Mouse (Mus musculus): ENCODE results near the gene Gm37240. TPM values are rescaled to one million over a fixed set of nuclear protein-coding genes. Genes with fewer than 3 reads are reported as not detected.

Gene Gm37240
- polyA plus RNA-seq, 1 experiment from 2014 or later: 3.3 TPM

DNA sequence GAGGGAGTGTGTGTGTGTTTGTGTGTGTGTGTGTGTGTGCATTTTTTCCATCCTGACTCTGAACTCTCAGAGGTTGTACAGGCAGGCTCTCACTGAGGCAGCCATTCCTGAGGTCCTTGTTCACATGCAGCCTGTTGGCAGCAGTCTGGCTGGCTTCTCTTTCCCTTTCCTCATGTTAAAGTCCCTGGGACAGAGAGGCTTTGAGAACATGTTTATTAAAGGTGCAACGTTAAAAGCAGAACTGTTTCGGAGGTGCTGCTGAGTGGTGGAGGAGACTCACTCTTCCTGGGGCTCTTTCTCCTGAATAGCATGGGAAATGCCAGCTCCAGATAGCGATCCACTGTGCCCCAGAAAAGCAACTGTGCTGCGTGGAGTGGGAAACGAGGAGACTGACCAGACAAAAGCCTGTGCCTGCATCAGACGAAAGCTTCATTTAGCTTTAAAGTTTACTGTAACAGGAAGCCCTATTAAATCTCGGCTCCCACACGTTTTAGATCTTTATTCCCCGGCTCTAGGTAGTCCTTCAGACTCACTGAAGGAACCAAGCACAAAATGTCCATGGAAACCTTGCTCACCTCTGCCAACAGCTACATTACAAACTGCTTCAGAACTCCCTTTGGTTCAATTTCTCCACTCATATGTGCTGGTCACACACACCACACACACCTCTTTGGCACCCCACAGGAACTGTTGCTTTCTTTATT lies 45.0 kb downstream of the Gm37240 start:
- H3K4me3 ChIP-seq (ENCODE audit: low read depth, low read length): no peak overlapping the region
- no peak overlapping the region for H3K4me2 ChIP-seq (replicated peaks; ENCODE audit: low read depth)
- H3K36me3 ChIP-seq (ENCODE audit: control insufficient read depth, insufficient read depth): no peaks in the 10 kb centered on the region
- no peak for ATAC-seq
- H3K9ac ChIP-seq (ENCODE audit: low read depth, low read length): no peak overlapping the region
- no peak for TF ChIP-seq CTCF (IDR thresholded peaks at IDR 0.05; ENCODE audit: low read depth)
- H3K4me1 ChIP-seq (replicated peaks; ENCODE audit: control insufficient read depth, insufficient read depth, low read length): no peaks in the 10 kb centered on the region
- WGBS: 35% methylated on average over 9 of the region's 9 CpGs
- no peaks in the 10 kb centered on the region for H3K27me3 ChIP-seq (replicated peaks; ENCODE audit: control insufficient read depth, insufficient read depth, low read length)
- no peak overlapping the region for H3K27ac ChIP-seq (ENCODE audit: low read depth, low read length)
- no peaks in the 10 kb centered on the region for H3K9me3 ChIP-seq (ENCODE audit: control insufficient read depth)

DNA sequence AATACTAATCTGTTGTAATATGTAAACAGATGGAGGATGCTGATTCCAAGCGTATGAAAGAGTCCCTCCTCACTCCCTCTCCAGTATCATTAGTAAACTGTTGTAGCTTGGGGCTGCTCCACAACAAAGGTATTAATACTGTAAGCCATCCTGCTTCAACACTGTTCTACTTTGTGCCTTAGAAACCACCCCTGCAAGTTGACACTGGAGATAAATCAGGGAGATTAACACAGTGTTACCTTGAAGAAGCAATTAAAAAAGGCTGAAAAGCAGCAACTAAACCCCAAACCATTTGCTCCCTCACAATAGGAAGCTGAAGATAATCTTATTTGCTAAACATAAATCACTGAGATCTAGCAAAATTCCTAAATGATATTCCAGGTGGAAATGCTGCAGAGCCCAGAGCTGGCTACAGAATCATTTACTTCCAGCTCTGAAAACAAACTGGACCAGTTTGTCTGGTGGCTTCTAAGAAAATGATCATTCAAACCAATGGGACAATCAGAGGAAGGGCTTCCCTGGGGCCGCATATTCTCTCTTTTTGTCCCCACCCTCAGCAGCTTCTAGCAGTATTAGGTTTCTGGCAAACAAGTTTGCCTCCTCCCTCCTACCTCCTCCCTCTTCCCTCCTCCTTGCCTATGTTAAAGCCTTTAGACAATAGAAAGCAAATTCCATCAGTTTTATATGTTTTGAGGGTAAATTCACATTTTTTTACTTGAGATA lies 45.7 kb downstream of the Gm37240 start:
- TF ChIP-seq CTCF (IDR thresholded peaks at IDR 0.05; ENCODE audit: low read depth): no peak
- no peak overlapping the region for H3K9ac ChIP-seq (ENCODE audit: low read depth, low read length)
- no peaks in the 10 kb centered on the region for H3K4me1 ChIP-seq (replicated peaks; ENCODE audit: control insufficient read depth, insufficient read depth, low read length)
- H3K4me3 ChIP-seq (ENCODE audit: low read depth, low read length): no peak overlapping the region
- no peaks in the 10 kb centered on the region for H3K36me3 ChIP-seq (ENCODE audit: control insufficient read depth, insufficient read depth)
- no peak for ATAC-seq
- no peaks in the 10 kb centered on the region for H3K9me3 ChIP-seq (ENCODE audit: control insufficient read depth)
- no peak overlapping the region for H3K4me2 ChIP-seq (replicated peaks; ENCODE audit: low read depth)
- 31% methylated on average over 2 of the region's 2 CpGs for WGBS
- no peaks in the 10 kb centered on the region for H3K27me3 ChIP-seq (replicated peaks; ENCODE audit: control insufficient read depth, insufficient read depth, low read length)
- H3K27ac ChIP-seq (ENCODE audit: low read depth, low read length): no peak overlapping the region

DNA sequence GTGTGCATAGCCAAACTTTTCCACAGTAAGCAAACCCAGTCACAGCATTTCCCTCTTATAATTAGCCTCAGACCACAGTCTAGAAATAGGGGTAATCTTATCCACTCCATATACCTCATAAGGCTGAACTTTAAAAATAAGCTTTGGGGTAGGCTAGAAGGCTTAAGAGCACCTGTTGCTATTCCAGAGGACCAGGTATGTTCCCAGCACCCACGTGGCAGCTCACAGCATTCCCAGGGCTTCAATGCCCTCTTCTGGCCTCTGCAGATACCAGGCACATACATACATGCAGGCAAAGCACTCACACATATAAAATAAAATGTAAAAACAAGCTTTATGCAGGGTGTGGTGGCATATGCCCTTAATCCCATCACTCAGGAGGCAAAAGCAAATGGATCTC lies 53.7 kb downstream of the Gm37240 start:
- Histone ChIP-seq H3K4me3 (ENCODE audit: low read depth, low read length) (no peak overlapping the region), H3K4me1 (replicated peaks; ENCODE audit: control insufficient read depth, insufficient read depth, low read length) (no peaks in the 10 kb centered on the region), H3K9me3 (ENCODE audit: control insufficient read depth) (no peaks in the 10 kb centered on the region), H3K36me3 (ENCODE audit: control insufficient read depth, insufficient read depth) (no peaks in the 10 kb centered on the region), H3K27ac (ENCODE audit: low read depth, low read length) (no peak overlapping the region), H3K4me2 (replicated peaks; ENCODE audit: low read depth) (no peak overlapping the region), H3K27me3 (replicated peaks; ENCODE audit: control insufficient read depth, insufficient read depth, low read length) (no peaks in the 10 kb centered on the region), H3K9ac (ENCODE audit: low read depth, low read length) (no peak overlapping the region)
- no peak for ATAC-seq
- TF ChIP-seq CTCF (IDR thresholded peaks at IDR 0.05; ENCODE audit: low read depth): no peak
- 71% methylated on average over 1 of the region's 1 CpGs for WGBS

DNA sequence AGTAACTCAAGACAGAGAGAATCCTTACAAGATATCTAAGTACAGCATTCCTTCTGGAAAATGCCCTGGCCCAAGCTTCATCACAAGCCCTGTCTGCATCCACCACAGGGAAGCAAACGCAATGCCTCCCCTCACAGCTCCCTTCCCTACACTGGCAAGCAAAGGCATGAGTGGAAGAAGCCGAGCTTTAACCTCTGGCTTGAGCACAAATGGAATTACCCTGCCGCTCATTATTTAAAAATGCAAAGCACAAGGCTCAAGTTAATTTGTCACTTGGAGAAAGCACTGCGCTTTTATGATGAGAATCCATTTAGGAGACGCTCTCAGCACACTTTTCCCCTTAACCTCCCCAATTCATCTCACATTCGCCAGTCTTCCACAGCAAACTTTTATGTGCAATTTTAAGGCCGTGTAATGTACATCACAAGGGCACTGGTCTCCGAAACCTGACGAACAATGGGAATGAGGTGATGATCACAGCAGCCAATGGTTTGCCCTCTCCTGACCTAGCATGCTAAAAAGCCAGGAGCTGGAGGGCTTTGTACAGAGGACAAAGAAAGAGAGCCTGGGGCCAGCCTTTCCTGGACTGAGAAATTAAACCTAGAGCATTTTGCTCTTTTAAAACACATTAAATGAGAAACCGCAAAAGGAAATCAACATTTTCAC lies 54.7 kb downstream of the Gm37240 start:
- H3K27me3 ChIP-seq (replicated peaks; ENCODE audit: control insufficient read depth, insufficient read depth, low read length): no peaks in the 10 kb centered on the region
- 89% methylated on average over 10 of the region's 10 CpGs for WGBS
- TF ChIP-seq CTCF (IDR thresholded peaks at IDR 0.05; ENCODE audit: low read depth): no peak
- no peak overlapping the region for H3K4me2 ChIP-seq (replicated peaks; ENCODE audit: low read depth)
- no peak overlapping the region for H3K9ac ChIP-seq (ENCODE audit: low read depth, low read length)
- no peak overlapping the region for H3K27ac ChIP-seq (ENCODE audit: low read depth, low read length)
- no peak for ATAC-seq
- no peaks in the 10 kb centered on the region for H3K4me1 ChIP-seq (replicated peaks; ENCODE audit: control insufficient read depth, insufficient read depth, low read length)
- H3K9me3 ChIP-seq (ENCODE audit: control insufficient read depth): no peaks in the 10 kb centered on the region
- no peaks in the 10 kb centered on the region for H3K36me3 ChIP-seq (ENCODE audit: control insufficient read depth, insufficient read depth)
- no peak overlapping the region for H3K4me3 ChIP-seq (ENCODE audit: low read depth, low read length)

DNA sequence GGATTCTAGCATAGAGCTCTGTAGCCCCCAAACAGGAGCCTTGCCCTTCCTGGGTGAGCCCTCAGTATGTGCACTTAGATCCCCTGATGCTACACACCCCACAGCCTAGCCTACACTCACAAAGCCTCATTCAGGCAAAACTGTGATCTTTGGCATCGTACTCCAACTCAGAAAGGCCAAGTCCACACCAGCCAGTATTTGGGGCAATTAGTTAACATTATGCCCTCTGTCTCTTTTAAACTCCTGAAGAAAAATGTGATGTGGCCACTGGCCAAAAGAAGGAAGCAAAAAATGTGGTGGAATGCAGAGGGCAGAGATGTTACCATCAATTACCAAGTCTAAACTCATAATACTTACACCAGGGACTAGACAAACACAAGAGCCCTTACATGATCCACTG lies 55.5 kb downstream of the Gm37240 start:
- Histone ChIP-seq H3K9me3 (ENCODE audit: control insufficient read depth) (no peaks in the 10 kb centered on the region), H3K9ac (ENCODE audit: low read depth, low read length) (no peak overlapping the region), H3K4me2 (replicated peaks; ENCODE audit: low read depth) (no peak overlapping the region), H3K27ac (ENCODE audit: low read depth, low read length) (no peak overlapping the region), H3K4me1 (replicated peaks; ENCODE audit: control insufficient read depth, insufficient read depth, low read length) (no peaks in the 10 kb centered on the region), H3K36me3 (ENCODE audit: control insufficient read depth, insufficient read depth) (no peaks in the 10 kb centered on the region), H3K4me3 (ENCODE audit: low read depth, low read length) (no peak overlapping the region), H3K27me3 (replicated peaks; ENCODE audit: control insufficient read depth, insufficient read depth, low read length) (no peaks in the 10 kb centered on the region)
- no peak for ATAC-seq
- WGBS: 74% methylated on average over 1 of the region's 1 CpGs
- no peak for TF ChIP-seq CTCF (IDR thresholded peaks at IDR 0.05; ENCODE audit: low read depth)

DNA sequence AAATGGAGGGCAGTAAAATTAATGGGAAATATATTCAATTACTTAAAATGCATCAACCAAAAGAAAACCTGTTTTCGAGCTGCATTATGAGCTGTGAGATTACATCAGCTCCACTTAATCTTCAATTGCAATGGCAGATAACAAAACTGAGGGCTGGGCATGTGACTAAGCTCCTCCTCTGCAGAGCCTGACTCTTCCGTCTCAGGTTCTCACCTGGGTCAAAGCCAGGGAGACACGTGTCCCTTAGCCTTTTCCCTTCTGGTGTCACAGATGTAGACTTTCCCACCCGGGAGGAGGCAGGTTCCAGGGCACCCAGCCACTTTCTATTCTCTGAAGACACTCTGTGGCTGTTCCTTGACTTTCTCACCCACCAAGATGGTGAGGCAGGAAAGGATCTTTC lies 58.3 kb downstream of the Gm37240 start:
- no peak for ATAC-seq
- Histone ChIP-seq H3K9me3 (ENCODE audit: control insufficient read depth) (no peaks in the 10 kb centered on the region), H3K4me2 (replicated peaks; ENCODE audit: low read depth) (no peak overlapping the region), H3K27ac (ENCODE audit: low read depth, low read length) (no peak overlapping the region), H3K36me3 (ENCODE audit: control insufficient read depth, insufficient read depth) (no peaks in the 10 kb centered on the region), H3K27me3 (replicated peaks; ENCODE audit: control insufficient read depth, insufficient read depth, low read length) (no peaks in the 10 kb centered on the region), H3K9ac (ENCODE audit: low read depth, low read length) (no peak overlapping the region), H3K4me1 (replicated peaks; ENCODE audit: control insufficient read depth, insufficient read depth, low read length) (no peaks in the 10 kb centered on the region), H3K4me3 (ENCODE audit: low read depth, low read length) (no peak overlapping the region)
- WGBS: 51% methylated on average over 4 of the region's 4 CpGs
- no peak for TF ChIP-seq CTCF (IDR thresholded peaks at IDR 0.05; ENCODE audit: low read depth)

All from intestine, postnatal 0 days (tissue).